Mouse (Mus musculus): ENCODE data around the gene Diras1. TPM values are rescaled to one million over a fixed set of nuclear protein-coding genes. Genes with fewer than 3 reads are reported as not detected.

Diras1 gene
- polyA plus RNA-seq, 3 experiments from 2014 or later: not detected

DNA sequence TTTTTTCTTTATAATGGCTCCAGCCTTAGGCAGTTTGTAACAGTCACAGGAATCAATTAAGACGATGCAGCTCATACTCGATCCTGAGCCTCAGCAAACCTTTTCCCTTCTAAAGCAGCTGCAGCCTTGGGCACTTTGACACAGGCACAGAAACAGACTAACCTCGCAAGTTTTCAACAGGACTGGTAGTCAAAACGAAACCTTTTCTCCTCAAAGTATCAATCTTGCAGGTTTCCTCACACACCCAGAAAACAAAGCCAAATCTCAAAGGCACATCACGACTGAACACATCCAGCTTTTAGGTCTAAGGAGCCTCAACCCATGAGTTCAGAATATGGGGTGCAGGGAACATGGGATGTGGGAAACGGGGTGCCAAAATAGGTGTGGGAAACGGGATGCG lies 28.1 kb downstream of the Diras1 start:
- ATAC-seq: no peak

DNA sequence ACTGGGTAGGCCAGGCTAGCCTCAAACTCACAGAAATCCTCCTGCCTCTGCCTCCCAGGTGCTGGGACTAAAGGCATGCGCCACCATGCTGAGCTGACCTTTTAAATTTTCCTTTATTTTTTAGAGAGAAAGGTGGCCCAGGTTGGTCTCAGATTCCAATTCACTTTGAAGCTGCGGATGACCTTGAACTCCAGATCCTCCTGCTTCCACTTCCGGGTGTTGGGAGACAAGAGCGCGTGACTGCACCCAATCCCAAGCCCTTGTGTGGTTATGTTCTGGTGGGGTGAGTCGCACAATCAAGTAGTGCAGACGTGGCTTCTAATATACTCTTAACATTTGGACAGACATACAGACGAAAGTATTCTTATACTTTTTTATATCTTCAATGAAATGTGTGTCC lies 29.0 kb downstream of the Diras1 start:
- ATAC-seq: no peak

- ATAC-seq: peak; percentile 51
Measured at GRCm38 (mm10) chr10:80995091-80995632, 30.3 kb downstream of the Diras1 start.

DNA sequence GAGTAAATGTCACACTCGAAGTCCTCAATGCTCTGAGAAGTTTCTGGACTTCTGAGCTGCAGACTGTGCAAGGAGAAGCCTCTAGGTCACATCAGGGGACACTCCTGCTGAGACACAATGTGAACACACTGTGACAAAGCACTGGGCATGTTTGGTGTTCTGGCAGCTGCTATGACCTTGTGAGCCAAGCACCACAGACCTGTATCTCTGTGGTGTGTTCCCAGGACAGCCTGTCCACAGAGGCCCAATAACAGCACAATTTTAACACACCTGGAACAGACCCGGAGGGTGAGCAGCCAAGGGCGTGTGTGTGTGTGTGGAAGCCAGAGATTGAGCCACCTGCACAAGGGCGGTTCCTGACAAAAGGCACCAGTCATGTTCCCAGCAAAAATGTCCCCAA lies 30.8 kb downstream of the Diras1 start:
- no peak for ATAC-seq

GRCm38 (mm10) chr10:80993276-80993675 lies 32.2 kb downstream of the Diras1 start:
- no peak for ATAC-seq

GRCm38 (mm10) chr10:80991945-80992344 lies 33.5 kb downstream of the Diras1 start:
- ATAC-seq: no peak

DNA sequence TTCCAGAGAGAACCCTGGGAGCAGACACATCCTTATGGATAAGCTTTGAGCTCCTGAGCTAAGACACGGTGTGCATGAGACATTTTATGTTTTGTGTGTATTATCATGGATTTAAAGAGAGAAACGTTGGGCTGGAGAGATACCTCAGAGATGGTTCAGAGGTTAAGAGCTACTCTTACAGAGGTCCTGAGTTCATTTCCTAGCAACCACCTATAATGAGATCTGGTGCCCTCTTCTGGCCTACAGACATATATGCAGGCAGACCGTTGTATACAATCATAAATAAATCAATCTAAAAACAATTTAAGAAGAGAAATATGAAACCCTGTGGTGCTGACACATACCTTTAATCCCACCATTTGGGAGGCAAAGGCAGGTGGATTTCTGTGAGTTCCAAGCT lies 34.5 kb downstream of the Diras1 start:
- ATAC-seq: no peak

GRCm38 (mm10) chr10:80990406-80990805 lies 35.1 kb downstream of the Diras1 start:
- ATAC-seq: no peak

DNA sequence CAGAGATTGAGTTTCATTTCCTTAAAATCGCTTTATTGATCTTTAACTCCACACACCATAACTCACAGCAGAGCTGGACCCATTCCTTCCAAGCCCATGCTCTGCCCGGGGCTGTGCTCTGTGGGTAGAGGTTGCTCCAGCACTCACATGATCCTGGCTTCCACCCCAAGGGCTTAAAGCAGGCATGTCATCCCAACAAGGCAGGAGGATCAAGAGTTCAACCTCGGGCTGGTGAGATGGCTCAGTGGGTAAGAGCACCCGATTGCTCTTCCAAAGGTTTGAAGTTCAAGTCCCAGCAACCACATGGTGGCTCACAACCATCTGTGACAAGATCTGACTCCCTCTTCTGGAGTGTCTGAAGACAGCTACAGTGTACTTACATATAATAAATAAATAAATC lies 35.6 kb downstream of the Diras1 start:
- ATAC-seq: peak; percentile 4

DNA sequence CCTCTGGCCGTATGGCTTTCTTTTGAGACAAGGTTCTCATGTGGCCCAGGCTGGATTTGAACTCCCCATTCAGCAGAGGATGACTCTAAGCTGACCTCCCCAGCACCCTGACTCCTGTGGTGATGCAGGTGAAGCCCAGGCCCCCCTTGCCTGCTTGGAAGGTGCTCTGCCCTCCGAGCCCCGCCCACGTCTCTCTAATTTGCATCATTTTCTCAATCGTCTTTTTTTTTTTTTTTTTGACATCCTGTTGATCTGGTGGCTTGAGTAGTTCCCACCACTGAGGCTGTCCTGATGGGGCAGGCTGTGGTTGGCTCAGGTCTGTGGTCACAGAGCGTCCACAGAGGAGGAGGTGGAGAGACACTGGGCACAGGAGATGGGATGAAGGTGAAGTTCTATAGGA lies 36.0 kb downstream of the Diras1 start:
- ATAC-seq: peak; percentile 47

DNA sequence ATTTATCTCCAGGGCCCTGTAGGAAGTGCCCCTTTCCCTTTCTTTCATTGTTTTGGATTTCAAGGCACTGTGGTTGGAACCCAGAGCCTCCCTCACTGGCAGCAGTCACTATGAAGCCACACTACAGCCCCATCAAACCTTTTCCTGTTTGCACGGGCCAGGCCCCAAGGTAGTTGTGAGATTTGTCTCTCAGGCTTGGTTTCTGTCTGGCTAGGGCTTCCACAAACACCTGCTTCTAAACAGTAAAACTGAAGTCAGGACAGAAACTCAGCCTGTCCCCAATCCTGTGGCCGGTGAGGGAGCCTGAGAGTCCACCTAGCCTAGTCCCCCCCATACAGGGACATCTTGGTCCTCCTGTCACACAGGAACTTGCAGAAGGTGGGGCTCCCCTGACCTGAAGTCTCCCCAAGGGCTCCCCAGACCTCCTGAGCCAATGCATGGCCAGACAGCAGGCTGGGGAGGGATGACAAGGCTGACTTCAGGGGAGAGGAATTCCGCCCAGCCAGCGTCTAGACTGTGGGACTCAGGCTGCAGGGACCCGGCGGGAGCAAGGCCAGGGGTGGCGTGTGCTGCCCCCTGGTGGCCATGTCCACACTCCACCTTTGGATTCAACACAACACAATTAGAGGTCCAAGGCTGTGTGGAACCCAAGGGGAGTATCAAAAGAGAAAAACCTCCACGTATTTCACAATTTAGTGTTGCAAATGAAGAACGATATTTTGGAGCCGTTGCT lies 37.6 kb downstream of the Diras1 start:
- ATAC-seq: peak; percentile 44

GRCm38 (mm10) chr10:80986754-80987153 lies 38.7 kb downstream of the Diras1 start:
- no peak for ATAC-seq

DNA sequence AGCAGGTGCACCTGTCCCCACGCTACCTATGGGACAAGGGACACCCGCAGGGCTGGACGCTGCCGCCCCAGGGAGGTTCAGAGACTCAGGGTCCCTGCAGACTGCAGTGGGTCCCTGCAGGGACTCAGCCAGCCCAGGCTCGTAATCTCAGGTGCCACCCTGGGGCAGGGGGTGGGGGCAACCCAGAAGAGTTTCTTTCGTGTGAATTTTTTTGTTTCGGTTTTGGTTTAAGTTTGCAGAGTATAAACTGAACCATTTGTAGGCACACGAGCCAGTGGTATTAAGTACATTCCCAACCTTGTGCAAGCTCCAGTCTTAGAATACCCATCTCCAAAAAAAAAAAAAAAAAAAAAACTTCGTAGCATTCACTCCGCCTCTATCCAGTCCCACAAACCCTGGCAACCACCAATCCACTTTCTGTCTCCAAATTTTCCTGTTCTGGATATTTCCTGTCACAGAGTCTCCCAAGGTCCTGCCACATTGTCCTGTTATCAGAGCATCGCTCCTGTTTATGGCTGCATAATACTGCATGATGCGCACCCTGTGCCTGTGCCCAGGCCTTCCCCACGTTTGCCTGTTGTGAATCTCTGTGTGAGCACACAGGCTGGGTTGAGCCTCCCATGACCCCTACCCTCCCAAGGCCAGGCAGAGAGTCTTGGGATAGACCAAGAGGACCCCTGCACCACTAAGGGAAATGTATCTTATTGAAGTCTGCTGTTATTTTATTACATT lies 39.3 kb downstream of the Diras1 start:
- peak; percentile 62 for ATAC-seq

DNA sequence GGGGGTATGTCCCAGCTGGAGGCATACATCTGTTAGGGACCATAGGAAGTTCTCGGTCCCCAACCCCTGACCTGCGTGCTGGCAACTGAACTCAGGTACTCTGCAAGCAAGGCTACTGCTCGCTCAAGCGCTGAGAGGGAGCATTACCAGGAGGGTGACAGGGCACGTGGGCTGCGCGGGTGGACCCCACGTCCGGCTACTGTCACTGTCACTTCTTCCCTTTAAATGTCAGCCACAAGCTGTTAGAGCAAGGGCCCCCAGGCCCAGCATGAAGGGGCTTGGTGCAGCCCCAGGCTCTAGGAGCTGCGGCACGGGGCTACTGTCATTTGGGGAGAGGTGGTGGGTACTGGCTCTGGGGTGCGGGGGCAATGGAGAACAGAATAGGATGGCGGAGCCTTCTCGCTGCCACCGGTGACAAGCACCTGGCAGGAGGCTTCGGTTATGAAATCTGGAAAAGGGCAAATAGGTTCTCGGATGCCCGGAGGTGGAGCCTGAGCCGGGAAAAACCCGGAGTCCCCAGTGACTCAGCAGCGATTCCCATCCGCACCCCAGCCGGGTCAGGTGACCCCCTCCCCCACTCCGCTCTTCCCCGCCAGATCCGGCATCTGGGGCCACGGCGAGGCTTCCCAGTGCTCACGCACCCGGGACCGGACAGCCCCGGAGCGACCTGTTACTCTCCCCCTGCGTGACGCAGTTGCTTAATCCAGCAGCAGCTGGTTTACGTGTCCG lies 40.1 kb downstream of the Diras1 start:
- peak; percentile 34 for ATAC-seq

DNA sequence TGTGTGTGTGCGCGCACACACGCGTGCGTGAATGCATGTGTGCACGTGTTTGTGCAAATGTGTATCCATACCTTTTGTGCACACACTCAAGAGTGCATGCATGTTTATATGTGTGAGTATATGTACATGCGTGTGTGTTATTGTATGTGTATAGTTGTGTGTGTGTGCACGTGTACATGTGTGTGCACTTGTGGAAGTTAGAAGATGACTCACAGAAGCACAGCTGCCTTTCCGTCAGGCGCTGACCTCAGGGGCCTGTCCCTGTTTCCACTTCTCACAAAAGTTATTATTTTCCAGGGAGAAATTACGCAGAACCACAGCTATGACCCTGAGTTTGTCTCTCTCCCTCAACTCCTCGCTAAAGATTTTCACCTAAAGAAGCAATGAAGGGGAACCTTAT lies 41.2 kb downstream of the Diras1 start:
- no peak for ATAC-seq

DNA sequence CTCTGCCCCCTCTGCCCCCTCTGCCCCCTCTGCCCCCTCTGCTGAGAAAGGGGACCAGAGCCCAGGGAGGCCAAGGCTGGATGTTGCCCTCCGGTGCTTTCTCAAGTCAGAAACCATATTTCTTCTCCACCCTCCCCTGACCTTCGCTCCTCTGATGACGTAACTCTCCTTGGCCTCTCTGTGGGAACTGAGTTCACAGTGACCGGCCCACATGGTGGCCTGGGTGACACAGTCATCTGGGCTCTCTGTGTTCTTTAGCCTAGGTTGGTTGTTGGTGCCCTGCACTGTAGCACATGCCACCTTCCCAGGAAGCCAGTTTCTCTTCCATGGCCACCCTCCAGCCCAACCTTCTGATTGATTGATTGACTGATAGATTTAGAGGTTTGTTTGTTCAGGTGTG lies 43.1 kb downstream of the Diras1 start:
- ATAC-seq: no peak

DNA sequence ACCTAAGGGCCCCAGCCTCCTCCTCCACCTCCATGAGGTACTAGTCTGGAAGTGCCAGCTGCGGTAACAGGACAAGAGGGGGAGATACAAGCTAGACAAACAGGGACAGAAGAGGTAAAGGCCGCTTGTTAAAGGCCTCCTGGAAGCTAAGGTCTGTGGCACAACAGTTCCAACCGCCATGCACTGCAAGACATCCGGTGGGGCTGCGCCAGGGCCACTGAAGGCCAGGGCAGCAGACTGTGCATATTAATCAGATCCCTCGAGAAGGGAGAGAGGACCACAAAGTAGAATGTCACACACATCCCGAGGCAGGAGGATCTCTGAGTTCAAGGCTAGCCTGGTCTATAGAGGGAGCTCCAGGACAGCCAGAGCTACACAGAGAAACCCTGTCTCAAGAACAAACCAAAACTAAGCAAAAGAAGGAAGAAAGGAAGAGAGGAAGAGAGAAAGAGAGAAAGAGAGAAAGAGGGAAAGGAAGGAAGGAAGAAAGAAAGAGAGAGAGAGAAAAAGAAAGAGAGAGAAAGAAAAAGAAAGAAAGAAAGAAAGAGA lies 43.8 kb downstream of the Diras1 start:
- ATAC-seq: no peak

- no peak for ATAC-seq
Measured at GRCm38 (mm10) chr10:80975478-80975877, 50.0 kb downstream of the Diras1 start.

DNA sequence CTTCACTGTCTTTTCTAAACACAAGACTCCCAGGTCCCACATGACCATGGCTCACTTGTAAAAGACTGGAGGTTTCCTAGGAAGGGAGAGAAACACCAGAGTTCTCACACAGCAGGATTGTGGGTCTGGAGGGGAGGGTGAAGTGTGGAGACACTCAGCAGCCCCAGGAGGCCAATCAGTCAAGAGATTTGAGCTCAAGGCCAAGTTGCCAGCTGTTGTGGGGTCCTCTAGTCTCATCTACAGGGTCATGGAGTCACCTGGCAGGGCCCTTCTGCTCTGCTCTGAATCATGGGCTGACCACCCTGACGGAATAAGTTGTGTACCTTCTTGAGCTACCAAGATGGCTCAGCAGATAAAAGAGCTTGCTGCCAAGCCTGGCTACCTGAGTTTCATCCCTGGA lies 51.7 kb downstream of the Diras1 start:
- no peak for ATAC-seq

GRCm38 (mm10) chr10:80972071-80972987 lies 53.1 kb downstream of the Diras1 start:
- ATAC-seq: no peak

DNA sequence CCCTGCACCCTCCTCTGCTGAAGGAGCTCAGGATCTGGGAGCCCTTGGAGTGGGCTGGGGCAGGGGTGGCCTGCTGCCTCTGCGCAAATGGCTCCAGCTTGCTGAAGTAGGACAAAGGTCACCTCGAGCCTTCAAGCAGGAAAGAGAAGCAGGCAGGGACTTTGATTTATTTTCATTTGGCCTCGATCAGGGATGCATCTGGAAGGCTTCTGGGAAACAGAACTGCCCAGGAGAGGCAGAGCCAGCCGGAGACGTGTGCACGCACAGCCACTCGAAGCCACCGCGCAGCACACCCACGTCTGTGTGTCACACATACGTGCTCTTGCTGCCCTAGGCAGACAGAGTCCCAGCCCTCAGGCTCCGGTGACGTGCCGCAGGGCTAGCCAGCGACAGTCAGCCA lies 53.9 kb downstream of the Diras1 start:
- no peak for ATAC-seq

DNA sequence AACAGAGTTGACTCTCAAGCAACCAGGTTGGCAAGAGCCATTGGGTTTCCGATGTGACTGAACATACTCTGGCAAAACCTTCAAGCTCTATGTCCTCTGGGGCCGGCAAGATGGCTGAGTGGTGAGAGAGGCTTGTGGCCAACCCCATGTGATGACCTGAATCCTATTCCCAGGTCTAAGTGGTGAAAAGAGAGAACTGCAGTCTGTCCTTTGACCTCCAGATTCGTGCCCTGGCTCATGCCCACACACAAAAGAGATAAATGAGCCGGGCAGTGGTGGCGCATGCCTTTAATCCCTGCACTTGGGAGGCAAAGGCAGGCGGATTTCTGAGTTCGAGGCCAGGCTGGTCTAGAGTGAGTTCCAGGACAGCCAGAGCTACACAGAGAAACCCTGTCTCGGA lies 55.3 kb downstream of the Diras1 start:
- no peak for ATAC-seq
